Mouse (Mus musculus) testis, postnatal 10 days (tissue): ENCODE results near the gene Barhl2.

ENCODE experiments used
- DNase-seq: peaks from one replicate; pipeline ENCODE4 v3.0.0; 2021; ENCODE audit warnings: low spot score

The Barhl2 gene

DNA sequence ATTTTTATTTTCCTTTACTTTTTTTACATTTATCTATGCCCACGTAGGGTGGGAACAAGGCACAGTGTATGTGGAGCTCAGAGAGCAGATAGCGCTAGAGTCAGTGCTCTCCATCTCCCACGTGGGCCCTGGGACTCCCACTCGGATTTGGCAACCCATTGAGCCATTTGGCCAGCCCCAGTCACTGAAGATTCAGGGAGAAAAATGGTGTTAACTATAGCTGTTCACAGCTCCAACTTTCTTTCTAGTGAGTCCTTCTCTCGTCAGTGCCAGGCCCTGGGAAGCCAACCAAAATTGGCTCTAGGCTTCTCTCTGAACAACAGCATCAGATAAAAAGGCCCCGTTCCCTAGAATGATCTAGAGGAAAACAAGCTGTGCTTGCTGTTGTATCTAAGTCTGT is 42.2 kb downstream of the Barhl2 start:
- DNase-seq: no peak

DNA sequence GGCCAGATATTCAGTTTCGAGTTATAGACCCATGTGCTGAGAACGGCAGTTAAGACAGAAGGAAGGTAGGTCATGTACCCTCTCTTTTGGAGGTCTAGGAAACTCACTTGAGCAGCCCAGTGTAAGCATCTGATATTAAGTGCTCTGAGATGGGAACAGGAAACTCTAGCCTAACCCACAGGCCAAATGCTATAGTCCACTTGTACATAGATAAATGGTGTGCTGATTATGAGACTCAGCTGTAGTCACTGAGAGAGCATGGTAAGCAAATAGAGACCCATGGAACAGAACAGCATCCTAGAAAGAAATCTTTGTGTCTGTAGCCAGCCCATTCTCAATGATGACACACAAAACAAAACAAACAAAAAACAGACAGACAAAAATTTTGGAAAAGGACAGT is 55.2 kb downstream of the Barhl2 start:
- DNase-seq: no peak
